Mouse (Mus musculus): ENCODE measurements around the gene Tyw1.
"Not testable (repeated sequence)": the region's sequence is repeated elsewhere in the genome, so short reads cannot be mapped to it uniquely, and the experiment has no call there.

Tyw1 gene

GRCm38 (mm10) chr5:130255017-130255720 is at the start of gene Tyw1, which contains the start of gene Sbds:
Gene Tyw1, plus strand, starts transcription at chr5:130255619.
Gene Sbds, minus strand, starts transcription at chr5:130255530.
- in situ Hi-C loops (cut with MseI, MboI): no loop called here

- in situ Hi-C loops (cut with MseI, MboI): no loop called here
Measured at GRCm38 (mm10) chr5:130207299-130207698, 48.1 kb upstream of the Tyw1 start.

GRCm38 (mm10) chr5:130212956-130213355 is 42.5 kb upstream of the Tyw1 start:
- in situ Hi-C loops (cut with MseI, MboI): no loop called here

GRCm38 (mm10) chr5:130216781-130217180 is 38.6 kb upstream of the Tyw1 start, which contains the start of gene Tmem248:
Gene Tmem248, plus strand, starts transcription at chr5:130217081.
- in situ Hi-C loops (cut with MseI, MboI): no loop called here

- in situ Hi-C loops (cut with MseI, MboI): no loop called here
Measured at GRCm38 (mm10) chr5:130217406-130217805, 38.0 kb upstream of the Tyw1 start.

- in situ Hi-C loops (cut with MseI, MboI): no loop called here
Measured at GRCm38 (mm10) chr5:130218336-130218735, 37.1 kb upstream of the Tyw1 start.

GRCm38 (mm10) chr5:130221316-130221715 is 34.1 kb upstream of the Tyw1 start:
- in situ Hi-C loops (cut with MseI, MboI): no loop called here

- in situ Hi-C loops (cut with MseI, MboI): no loop called here
Measured at GRCm38 (mm10) chr5:130221760-130222145, 33.7 kb upstream of the Tyw1 start.

GRCm38 (mm10) chr5:130222146-130223004 is 33.0 kb upstream of the Tyw1 start:
- in situ Hi-C loops (cut with MseI, MboI): no loop called here

GRCm38 (mm10) chr5:130226790-130227189 is 28.6 kb upstream of the Tyw1 start:
- in situ Hi-C loops (cut with MseI, MboI): no loop called here

GRCm38 (mm10) chr5:130228120-130228519 is 27.3 kb upstream of the Tyw1 start:
- in situ Hi-C loops (cut with MseI, MboI): no loop called here

GRCm38 (mm10) chr5:130236302-130236701 is 19.1 kb upstream of the Tyw1 start:
- in situ Hi-C loops (cut with MseI, MboI): no loop called here

GRCm38 (mm10) chr5:130239236-130239635 is 16.2 kb upstream of the Tyw1 start:
- in situ Hi-C loops (cut with MseI, MboI): no loop called here

- in situ Hi-C loops (cut with MseI, MboI): no loop called here
Measured at GRCm38 (mm10) chr5:130239856-130240255, 15.6 kb upstream of the Tyw1 start.

GRCm38 (mm10) chr5:130241426-130241825 is 14.0 kb upstream of the Tyw1 start:
- in situ Hi-C loops (cut with MseI, MboI): no loop called here

GRCm38 (mm10) chr5:130247823-130248222 is 7.6 kb upstream of the Tyw1 start:
- in situ Hi-C loops (cut with MseI, MboI): no loop called here

GRCm38 (mm10) chr5:130254164-130255016 is 1.0 kb upstream of the Tyw1 start:
- in situ Hi-C loops (cut with MseI, MboI): no loop called here

- in situ Hi-C loops (cut with MseI, MboI): not testable (repeated sequence)
Measured at GRCm38 (mm10) chr5:130255799-130256525, 543 bp downstream of the Tyw1 start.

- in situ Hi-C loops (cut with MseI, MboI): no loop called here
Measured at GRCm38 (mm10) chr5:130256678-130257271, 1.4 kb downstream of the Tyw1 start.

GRCm38 (mm10) chr5:130257303-130257702 is 1.9 kb downstream of the Tyw1 start:
- in situ Hi-C loops (cut with MseI, MboI): no loop called here

GRCm38 (mm10) chr5:130263454-130263853 is 8.0 kb downstream of the Tyw1 start:
- in situ Hi-C loops (cut with MseI, MboI): no loop called here

Data from mouse trophoblast stem cell (cell line).